Mouse (Mus musculus): ENCODE measurements at regions not wholly inside any gene's neighbourhood (a gene's known extent, or its start where the extent isn't known, plus 50 kb on each side); places are given as distances from the start of the nearest gene placed in this dataset.
A peak's percentile ranks its signal among the peaks of the same experiment; 100 is the strongest.

DNA sequence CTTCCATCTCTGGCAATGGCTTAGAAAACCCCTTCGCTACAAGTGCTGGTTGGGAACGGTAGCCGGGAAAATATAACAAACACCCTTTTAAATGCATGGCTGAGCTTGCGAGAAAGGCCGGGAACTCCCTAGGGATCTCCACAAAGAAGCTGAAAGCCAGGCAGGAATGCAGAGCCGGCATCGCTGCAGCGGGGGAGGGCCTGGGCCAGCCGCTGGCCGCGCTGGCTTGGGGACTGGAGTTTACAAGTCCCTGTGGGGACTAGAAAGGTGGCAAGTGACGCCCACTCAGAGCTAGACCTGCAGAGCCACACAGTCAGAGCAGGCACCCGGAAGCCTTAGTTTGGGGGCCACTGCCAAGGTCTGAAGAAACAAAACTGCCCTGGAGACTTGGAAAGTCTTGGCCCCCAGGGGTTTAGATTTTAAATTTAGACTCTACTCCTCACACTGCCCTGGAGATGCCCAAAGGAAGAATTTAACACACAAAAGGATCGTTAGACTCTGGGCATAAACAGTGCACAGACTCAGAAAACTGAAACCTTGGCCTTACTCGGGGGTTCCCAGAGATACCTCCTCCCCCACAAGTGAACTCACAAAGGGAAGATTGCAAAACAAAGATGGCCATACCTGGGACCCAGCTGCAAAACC, 59.4 kb downstream of the 1700001O22Rik start:
- Histone ChIP-seq H3K27me3 (ENCODE audit: insufficient read depth, low read length) (peaks cover 11% of the 10 kb centered on the region; the same call in 1 of the 2 replicates), H3K9me3 (ENCODE audit: low read length) (peaks cover 18% of the 10 kb centered on the region), H3K4me3 (replicated peaks; ENCODE audit: low read length) (peak overlapping the region; percentile 35), H3K4me1 (replicated peaks; ENCODE audit: low read depth, low read length) (peaks cover 53% of the 10 kb centered on the region), H3K36me3 (ENCODE audit: insufficient read depth, low read length) (no peaks in the 10 kb centered on the region)
- TF ChIP-seq POU5F1 (IDR thresholded peaks at IDR 0.05; ENCODE audit: borderline replicate concordance, low read length) = no peak
- TF ChIP-seq CTCF (conservative IDR thresholded peaks at IDR 0.05; ENCODE audit: low read length) = no peak

DNA sequence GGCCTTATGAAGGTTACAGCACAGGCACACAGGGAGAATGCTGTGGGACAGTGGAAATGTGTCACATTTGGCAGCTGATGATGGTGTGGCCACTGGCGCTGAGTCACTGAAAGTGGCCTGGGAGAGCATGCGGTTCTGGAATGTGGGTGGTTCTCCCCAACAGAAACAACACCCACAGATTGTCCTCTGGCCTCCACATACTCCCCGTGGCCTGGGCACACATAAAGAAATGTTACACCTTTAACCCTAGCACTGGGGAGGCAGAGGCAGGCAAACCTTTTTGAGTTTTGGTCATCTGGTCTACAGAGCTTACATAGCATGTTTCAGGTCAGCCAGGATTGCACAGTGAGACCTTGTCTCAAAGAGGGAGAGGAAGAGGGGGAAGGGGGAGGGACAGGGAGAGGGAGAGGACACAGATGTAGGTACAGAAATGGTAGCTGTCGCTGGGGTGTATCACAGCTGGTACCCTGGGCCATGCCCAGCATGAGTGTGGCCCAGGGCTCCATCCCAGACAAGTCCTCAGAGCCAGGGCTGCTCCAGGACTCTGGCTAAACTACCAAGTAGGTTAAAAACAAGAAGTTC, 60.1 kb downstream of the 1700001O22Rik start:
- Histone ChIP-seq H3K27me3 (ENCODE audit: insufficient read depth, low read length) (peaks cover 11% of the 10 kb centered on the region; the same call in 1 of the 2 replicates), H3K36me3 (ENCODE audit: insufficient read depth, low read length) (no peaks in the 10 kb centered on the region), H3K4me3 (replicated peaks; ENCODE audit: low read length) (peak overlapping the region; percentile 35), H3K4me1 (replicated peaks; ENCODE audit: low read depth, low read length) (peaks cover 51% of the 10 kb centered on the region), H3K9me3 (ENCODE audit: low read length) (peaks cover 25% of the 10 kb centered on the region)
- TF ChIP-seq POU5F1 (IDR thresholded peaks at IDR 0.05; ENCODE audit: borderline replicate concordance, low read length) (no peak), NANOG (IDR thresholded peaks at IDR 0.05; ENCODE audit: borderline replicate concordance, low read length) (no peak), CTCF (conservative IDR thresholded peaks at IDR 0.05; ENCODE audit: low read length) (no peak)

DNA sequence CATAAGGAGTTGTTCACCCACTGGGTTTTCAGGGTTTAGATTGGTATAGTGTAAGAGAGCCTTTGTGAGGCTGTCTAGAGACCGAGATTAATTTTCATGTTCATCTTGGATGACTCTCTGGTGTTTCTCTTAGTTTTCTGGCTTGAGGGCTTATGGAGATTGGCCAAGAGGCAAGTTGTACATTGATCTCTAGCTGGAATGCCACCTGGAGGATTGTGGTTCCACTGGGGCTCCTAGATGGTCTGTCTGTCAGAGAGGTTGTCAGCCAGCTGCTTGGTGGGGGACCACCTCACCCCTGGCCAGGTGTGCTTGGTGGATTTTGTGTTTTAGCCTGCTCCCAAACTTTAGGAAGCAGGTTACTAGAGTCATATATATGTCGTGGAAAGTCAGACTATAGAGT, 62.0 kb downstream of the 1700001O22Rik start:
- peaks cover 25% of the 10 kb centered on the region for H3K9me3 ChIP-seq (ENCODE audit: low read length)
- TF ChIP-seq NANOG (IDR thresholded peaks at IDR 0.05; ENCODE audit: borderline replicate concordance, low read length) (no peak), POU5F1 (IDR thresholded peaks at IDR 0.05; ENCODE audit: borderline replicate concordance, low read length) (no peak), CTCF (conservative IDR thresholded peaks at IDR 0.05; ENCODE audit: low read length) (no peak)
- H3K27me3 ChIP-seq (ENCODE audit: insufficient read depth, low read length) = peaks cover 11% of the 10 kb centered on the region; the same call in 1 of the 2 replicates
- peaks cover 49% of the 10 kb centered on the region for H3K4me1 ChIP-seq (replicated peaks; ENCODE audit: low read depth, low read length)
- no peak overlapping the region for H3K4me3 ChIP-seq (replicated peaks; ENCODE audit: low read length)
- H3K36me3 ChIP-seq (ENCODE audit: insufficient read depth, low read length) = no peaks in the 10 kb centered on the region

DNA sequence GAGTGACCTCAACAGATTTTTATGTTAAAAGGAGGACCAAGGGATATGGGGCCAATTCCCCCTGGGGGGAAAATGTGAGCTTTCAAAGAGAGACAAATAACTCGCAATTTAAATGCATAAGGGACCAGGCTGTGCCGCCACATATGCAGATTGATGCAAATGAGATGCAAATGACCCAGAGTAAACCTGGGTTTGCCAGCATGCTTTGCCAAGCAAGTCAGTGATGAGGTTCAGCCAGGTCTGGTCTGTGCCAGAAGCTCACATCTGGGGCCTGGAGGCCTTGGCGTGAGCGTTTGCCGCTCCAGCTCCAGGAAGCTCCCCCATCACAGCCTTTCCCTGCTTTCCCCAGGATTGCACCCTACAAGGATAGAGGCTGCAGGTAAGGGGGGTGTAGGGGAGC, 65.7 kb downstream of the 1700001O22Rik start:
- Histone ChIP-seq H3K9me3 (ENCODE audit: low read length) (peaks cover 25% of the 10 kb centered on the region), H3K4me3 (replicated peaks; ENCODE audit: low read length) (no peak overlapping the region), H3K36me3 (ENCODE audit: insufficient read depth, low read length) (no peaks in the 10 kb centered on the region), H3K4me1 (replicated peaks; ENCODE audit: low read depth, low read length) (peaks cover 46% of the 10 kb centered on the region), H3K27me3 (ENCODE audit: insufficient read depth, low read length) (peaks cover 11% of the 10 kb centered on the region; the same call in 1 of the 2 replicates)
- TF ChIP-seq POU5F1 (IDR thresholded peaks at IDR 0.05; ENCODE audit: borderline replicate concordance, low read length) (peak; percentile 36; the same call in 1 of the 2 replicates), CTCF (conservative IDR thresholded peaks at IDR 0.05; ENCODE audit: low read length) (no peak)

DNA sequence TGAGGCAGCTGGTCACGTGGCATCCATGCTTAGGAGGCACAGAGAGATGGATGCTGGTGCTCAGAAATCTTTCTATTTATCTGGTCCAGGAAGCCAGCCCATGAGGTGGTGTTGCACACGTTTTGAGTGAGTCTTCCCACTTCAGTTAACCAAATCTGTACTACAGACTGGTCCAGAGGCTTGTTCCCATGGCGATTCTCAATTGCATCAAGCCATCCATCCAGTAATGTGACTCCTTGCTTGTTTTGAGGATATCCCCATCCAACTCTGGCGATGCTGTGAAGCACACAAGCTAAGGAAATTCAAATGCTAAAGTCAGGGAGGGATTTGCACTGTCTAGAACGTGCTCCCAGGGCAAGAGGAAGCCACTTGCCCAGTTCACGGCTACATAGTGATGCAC, 66.8 kb downstream of the 1700001O22Rik start:
- H3K27me3 ChIP-seq (ENCODE audit: insufficient read depth, low read length) = 0 out of 2 replicates have a peak, but pooled peaks cover 4% of the 10 kb centered on the region
- peaks cover 40% of the 10 kb centered on the region for H3K4me1 ChIP-seq (replicated peaks; ENCODE audit: low read depth, low read length)
- no peak for TF ChIP-seq POU5F1 (IDR thresholded peaks at IDR 0.05; ENCODE audit: borderline replicate concordance, low read length)
- TF ChIP-seq NANOG (IDR thresholded peaks at IDR 0.05; ENCODE audit: borderline replicate concordance, low read length) = no peak
- TF ChIP-seq CTCF (conservative IDR thresholded peaks at IDR 0.05; ENCODE audit: low read length) = no peak
- H3K36me3 ChIP-seq (ENCODE audit: insufficient read depth, low read length) = no peaks in the 10 kb centered on the region
- H3K4me3 ChIP-seq (replicated peaks; ENCODE audit: low read length) = no peak overlapping the region
- peaks cover 25% of the 10 kb centered on the region for H3K9me3 ChIP-seq (ENCODE audit: low read length)

DNA sequence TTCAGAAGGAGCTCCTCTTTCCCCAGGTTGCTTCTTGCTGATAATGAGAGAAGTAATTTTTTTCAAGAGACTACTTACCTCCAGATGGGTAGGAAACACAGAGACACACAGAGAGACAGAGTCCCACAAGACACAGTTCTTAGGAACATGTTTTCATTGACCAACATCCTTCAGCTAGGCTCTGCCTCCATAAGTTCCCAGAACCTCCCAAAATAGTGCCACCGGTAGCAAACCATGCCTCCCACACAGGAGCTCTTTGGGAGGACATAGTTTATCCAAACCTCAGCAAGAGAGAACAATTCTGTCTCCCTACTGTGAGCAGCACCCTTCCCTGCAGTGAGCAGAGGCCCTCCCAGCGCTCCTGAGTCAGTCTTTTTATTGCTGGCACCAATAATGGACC, 67.2 kb downstream of the 1700001O22Rik start:
- Histone ChIP-seq H3K27me3 (ENCODE audit: insufficient read depth, low read length) (0 out of 2 replicates have a peak, but pooled peaks cover 4% of the 10 kb centered on the region), H3K9me3 (ENCODE audit: low read length) (peaks cover 25% of the 10 kb centered on the region), H3K36me3 (ENCODE audit: insufficient read depth, low read length) (no peaks in the 10 kb centered on the region), H3K4me1 (replicated peaks; ENCODE audit: low read depth, low read length) (peaks cover 40% of the 10 kb centered on the region), H3K4me3 (replicated peaks; ENCODE audit: low read length) (no peak overlapping the region)
- TF ChIP-seq POU5F1 (IDR thresholded peaks at IDR 0.05; ENCODE audit: borderline replicate concordance, low read length) (no peak), CTCF (conservative IDR thresholded peaks at IDR 0.05; ENCODE audit: low read length) (no peak), NANOG (IDR thresholded peaks at IDR 0.05; ENCODE audit: borderline replicate concordance, low read length) (no peak)

DNA sequence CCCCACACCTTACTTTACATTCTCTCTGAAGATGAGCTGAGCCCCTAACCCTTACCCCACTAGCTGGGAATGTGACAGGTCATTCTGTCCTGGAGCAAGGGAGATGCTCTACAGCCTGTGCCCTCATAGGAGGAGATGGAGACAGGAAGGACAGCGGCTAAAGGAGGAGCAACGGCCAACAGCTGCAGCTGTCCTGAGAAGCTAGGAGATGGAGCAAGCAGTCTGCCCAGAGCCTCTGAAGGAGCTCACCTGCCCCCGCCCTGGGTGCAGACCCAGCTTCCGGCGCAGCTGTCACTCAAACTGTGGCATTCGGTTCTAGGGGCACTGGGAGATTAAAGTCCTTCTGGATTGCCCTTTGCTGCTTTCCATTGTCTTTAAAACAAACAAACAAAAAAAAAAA, 69.6 kb downstream of the 1700001O22Rik start:
- Histone ChIP-seq H3K36me3 (ENCODE audit: insufficient read depth, low read length) (no peaks in the 10 kb centered on the region), H3K27me3 (ENCODE audit: insufficient read depth, low read length) (peaks cover 14% of the 10 kb centered on the region; the same call in 1 of the 2 replicates), H3K9me3 (ENCODE audit: low read length) (peaks cover 5% of the 10 kb centered on the region), H3K4me3 (replicated peaks; ENCODE audit: low read length) (peak overlapping the region; percentile 26; the same call in 1 of the 2 replicates), H3K4me1 (replicated peaks; ENCODE audit: low read depth, low read length) (peaks cover 45% of the 10 kb centered on the region)
- TF ChIP-seq CTCF (conservative IDR thresholded peaks at IDR 0.05; ENCODE audit: low read length) = no peak
- no peak for TF ChIP-seq NANOG (IDR thresholded peaks at IDR 0.05; ENCODE audit: borderline replicate concordance, low read length)
- no peak for TF ChIP-seq POU5F1 (IDR thresholded peaks at IDR 0.05; ENCODE audit: borderline replicate concordance, low read length)

DNA sequence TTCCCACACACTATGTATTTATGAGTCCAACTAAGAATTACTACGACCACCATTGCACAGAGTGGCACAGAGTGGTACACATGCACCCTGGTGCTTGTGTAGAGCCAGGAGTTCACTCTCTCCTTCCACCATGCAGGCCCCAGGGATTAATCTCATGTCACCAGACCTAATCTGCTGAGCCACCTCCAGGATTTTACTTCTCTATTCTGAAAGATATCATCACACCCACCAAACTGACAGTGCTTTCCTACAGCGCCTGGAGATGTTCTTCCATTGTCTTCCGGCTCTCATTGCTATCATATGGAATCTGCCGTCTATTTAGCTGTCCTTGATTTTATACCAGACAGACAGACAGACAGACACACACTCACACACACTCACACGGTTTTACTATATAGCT, 71.6 kb downstream of the 1700001O22Rik start:
- Histone ChIP-seq H3K4me1 (replicated peaks; ENCODE audit: low read depth, low read length) (peaks cover 38% of the 10 kb centered on the region), H3K9me3 (ENCODE audit: low read length) (no peaks in the 10 kb centered on the region), H3K4me3 (replicated peaks; ENCODE audit: low read length) (no peak overlapping the region), H3K36me3 (ENCODE audit: insufficient read depth, low read length) (no peaks in the 10 kb centered on the region), H3K27me3 (ENCODE audit: insufficient read depth, low read length) (peaks cover 27% of the 10 kb centered on the region)
- TF ChIP-seq CTCF (conservative IDR thresholded peaks at IDR 0.05; ENCODE audit: low read length) = no peak
- no peak for TF ChIP-seq POU5F1 (IDR thresholded peaks at IDR 0.05; ENCODE audit: borderline replicate concordance, low read length)
- no peak for TF ChIP-seq NANOG (IDR thresholded peaks at IDR 0.05; ENCODE audit: borderline replicate concordance, low read length)

Measured in E14TG2a.4 (cell line).